Mouse (Mus musculus) C2C12 (cell line): Measurements from ENCODE around the gene Plpp2.

Experiments
- CEBPB ChIP-seq: IDR thresholded peaks from one replicate; pipeline ENCODE4 v1.6.1; 2011; ENCODE audit warnings: low read depth, mild to moderate bottlenecking, control low read depth, moderate library complexity
- CTCF ChIP-seq: IDR thresholded peaks from one replicate; pipeline ENCODE4 v1.5.1; 2011; ENCODE audit not compliant: control insufficient read depth, insufficient read depth, insufficient read length
- FOSL1 ChIP-seq: IDR thresholded peaks from one replicate; pipeline ENCODE4 v1.8.0; 2011; ENCODE audit warnings: mild to moderate bottlenecking, low read length; ENCODE audit not compliant: poor library complexity, insufficient read depth, severe bottlenecking
- MAX ChIP-seq: IDR thresholded peaks from one replicate; pipeline ENCODE4 v1.6.1; 2011; ENCODE audit warnings: mild to moderate bottlenecking, control low read depth
- MYOG ChIP-seq: IDR thresholded peaks from one replicate; pipeline ENCODE4 v1.6.1; 2011; ENCODE audit not compliant: control insufficient read depth, insufficient read length; ENCODE audit errors: extremely low read depth
- USF1 ChIP-seq: IDR thresholded peaks from one replicate; pipeline ENCODE4 v1.6.1; 2011; ENCODE audit warnings: low read depth, mild to moderate bottlenecking, control low read depth, moderate library complexity

GRCm38 (mm10) chr10:79579781-79580180, 46.2 kb upstream of the Plpp2 start:
- TF ChIP-seq USF1 (no peak), CTCF (no peak), MAX (no peak), CEBPB (no peak), MYOG (no peak), FOSL1 (no peak)
